Mouse (Mus musculus): Measurements from ENCODE around the gene Stradb.

The Stradb gene

DNA sequence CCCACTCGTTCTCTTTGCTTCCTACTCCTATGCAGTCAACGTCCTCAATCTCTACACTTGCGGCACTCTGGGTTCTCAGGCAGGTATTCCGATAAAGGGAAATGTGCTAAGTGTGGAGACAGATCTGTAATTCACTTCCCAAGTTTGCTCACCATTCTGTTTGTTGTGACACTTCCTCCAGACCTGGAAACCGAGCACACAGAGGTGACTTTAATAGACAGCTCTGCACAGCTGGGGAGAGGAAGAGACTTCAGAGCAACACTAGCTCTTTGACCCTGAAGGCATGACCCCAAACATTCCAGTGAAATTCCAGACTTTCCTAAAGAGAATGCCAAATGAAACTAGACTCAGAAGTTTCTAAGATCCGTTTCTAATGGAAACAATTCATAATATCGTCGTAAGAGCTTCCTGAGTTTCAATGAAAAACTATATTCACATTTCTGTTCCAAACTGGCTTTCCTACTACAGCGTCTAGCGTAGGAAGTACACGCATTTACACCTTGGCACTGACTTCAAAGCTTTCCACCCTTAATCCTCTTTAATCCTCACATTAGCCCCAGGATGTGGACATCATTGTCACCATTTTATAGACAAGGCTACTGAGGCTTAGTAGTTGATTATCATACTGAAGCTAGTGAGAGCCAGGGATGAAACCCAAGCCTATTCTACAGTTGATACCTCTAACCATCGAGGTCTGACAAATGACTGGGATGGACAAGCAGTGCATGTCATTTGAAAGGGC is 12.0 kb upstream of the Stradb start:
- no peak for DNase-seq (ENCODE audit: low spot score)

DNA sequence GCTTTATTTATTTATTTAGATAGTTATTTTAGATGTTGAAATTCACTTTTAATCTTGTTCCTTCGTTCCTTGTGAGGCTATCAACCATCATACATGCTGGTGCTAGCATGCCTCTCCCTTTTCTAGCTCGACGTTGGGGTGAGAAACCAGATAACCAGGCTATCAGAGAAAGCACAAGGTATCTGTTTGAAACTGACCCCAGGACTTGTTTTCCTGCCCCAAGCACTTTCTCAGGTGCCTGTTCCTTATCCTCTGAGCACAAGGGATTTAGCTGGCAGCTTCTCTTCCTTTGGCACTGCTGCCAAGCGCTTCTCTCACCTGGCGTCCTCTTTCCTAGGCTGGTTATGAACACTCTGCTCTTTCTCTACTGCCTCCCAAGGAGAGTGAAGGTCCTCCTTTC is 10.9 kb upstream of the Stradb start:
- DNase-seq (ENCODE audit: low spot score), result no peak

DNA sequence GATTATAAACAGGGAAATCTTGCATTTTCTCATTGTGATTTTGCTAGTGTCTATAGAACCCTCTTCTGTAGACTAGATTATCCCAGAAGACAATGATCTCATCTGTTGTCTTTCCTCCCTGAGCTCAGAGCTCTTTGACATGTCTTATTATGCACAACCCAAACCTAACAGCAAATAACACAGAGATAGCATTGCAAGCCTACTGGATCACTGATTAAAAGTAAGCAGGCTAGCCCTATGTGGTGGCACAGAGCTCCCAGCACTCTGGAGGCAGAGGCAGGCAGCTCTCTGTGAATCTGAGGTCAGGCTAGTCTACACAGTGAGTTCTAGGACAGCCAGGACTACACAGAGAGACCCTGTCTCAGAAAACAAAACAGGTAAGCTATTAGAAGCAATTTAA is 10.5 kb upstream of the Stradb start:
- DNase-seq (ENCODE audit: low spot score), result no peak

DNA sequence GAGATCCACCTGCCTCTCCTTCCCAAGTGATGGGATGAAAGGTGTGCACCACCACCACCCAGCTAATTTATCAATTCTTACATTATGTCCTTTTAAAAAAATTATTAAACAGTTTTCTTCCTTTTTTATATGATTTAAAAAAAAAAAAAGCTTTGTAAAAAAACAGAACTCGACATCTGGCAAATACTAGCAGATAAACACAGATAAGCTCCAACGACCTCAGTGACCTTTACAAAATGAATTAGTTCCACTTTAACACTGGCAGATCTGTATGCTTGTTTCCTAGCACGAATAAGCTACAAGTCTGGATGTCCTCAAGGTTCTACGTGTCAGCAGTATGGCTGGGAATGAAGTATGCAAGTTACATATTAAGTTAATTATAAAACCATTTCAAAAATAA is 5.8 kb upstream of the Stradb start:
- no peak for DNase-seq (ENCODE audit: low spot score)

DNA sequence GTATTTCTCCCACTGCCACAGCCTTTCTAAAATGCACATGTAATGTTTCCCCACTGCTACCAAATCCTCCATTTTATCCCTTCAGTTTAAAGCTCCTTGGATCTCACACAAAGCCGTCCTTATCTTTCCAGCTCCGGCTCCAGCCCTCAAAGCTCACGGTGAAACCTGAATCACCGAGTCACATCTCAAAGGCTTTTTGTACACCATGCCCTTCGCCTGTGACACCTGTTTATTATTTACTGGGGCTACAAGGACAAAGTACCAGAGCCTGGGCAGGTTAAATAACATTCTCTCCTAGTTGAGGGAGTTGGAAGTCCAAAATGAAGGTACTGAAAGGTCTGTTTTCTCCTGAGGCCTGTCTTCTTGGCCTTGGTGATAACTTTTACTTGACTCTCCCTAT is 3.3 kb upstream of the Stradb start:
- no peak for DNase-seq (ENCODE audit: low spot score)

DNA sequence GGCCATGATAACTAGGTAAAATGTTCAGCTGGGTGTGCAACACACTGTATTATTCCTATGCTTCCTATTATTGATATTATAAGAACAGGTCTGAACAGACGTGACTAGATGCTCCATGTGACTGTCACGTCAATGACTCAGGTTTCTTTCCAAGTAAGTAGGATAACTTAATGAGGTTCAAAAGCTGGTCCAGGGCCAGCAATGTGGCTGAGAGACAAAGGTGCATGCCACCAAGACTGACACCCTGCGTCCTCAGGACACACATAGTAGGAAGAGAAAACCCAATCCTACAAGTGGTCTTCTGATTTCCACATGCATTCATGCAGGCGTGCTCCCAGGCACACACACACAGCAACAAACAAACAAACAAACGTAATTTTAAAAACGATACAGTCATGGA is 2.2 kb upstream of the Stradb start:
- no peak for DNase-seq (ENCODE audit: low spot score)

DNA sequence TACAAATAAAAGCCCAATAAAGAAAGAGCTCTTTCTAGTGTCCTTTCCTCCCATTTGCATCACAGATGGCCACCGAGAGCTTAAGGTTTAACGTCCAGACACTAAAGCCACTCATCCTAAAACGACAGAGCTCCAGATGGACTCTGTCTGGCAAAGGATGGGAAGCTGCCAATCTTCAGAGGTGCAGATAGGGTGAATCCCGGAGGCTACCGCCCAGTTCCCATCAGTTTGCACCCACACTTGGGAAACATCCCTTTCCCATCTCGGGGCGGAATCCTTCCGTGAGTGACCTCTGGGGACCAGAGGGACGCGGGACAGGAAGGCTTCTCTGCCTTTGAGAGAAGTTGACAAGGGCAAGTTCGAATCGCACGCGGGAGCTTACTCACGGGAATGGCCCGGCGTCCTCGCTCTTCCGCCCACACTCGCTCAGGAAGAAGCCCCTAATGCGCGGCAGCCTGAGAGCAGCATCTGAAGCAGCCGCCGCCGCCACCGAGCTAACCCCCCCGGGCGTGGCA is 414 bp upstream of the Stradb start:
- DNase-seq (ENCODE audit: low spot score), result no peak

DNA sequence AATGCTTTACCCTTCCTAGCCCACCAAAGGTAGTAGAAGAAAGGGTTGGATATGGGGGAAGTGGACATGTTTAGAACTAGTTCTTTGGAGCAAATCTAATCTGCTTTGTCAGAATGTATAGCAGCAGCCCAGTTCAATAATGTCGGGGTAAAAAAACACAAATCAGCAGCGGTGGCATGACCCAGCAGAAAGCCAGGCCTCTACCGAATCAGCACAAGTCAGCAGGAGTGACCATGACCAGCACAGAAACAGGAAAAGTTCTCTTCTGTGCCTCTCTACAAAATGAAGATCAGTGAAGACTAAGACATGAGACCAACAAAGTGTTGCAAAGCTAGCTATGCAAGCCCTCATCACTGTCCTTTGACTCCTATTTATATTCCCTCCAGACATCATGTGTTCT is 9.0 kb downstream of the Stradb start:
- DNase-seq (ENCODE audit: low spot score), result no peak

DNA sequence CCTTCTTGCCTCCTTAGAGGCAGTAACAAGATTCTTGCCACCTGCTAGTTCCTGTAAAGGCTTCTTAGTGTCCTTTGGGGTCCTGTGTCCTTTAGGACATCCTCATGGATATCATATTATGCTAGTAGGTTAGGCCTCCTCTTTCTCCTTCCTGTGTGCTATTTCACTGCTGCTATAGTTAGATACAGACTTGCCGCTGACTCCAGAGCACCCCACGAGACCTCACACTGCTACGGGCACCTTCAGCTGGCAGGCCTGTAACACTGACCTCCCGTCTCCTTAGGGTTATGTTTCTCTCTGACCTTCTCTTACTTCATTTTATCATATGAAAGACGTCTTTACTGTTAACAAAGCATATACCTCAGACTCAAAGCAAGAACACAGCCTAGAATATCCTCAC is 11.3 kb downstream of the Stradb start:
- no peak for DNase-seq (ENCODE audit: low spot score)

DNA sequence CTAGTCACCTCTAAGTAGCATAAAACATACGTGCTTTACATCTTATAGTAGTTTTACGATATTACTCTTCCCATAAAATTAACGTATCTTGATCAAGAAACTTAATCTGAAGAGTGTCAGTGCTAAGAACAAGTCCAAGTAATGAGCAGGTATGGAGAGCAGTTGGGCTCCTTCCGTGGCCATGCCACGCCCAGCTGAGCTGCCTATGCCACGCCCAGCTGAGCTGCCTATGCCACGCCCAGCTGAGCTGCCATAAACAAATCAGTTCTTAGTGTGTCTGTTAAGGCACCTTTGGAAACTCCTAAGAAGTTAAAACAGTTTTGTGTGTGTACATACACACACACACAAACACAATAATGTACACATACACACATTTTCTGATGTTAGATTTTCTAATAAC is 19.8 kb downstream of the Stradb start:
- no peak for DNase-seq (ENCODE audit: low spot score)

DNA sequence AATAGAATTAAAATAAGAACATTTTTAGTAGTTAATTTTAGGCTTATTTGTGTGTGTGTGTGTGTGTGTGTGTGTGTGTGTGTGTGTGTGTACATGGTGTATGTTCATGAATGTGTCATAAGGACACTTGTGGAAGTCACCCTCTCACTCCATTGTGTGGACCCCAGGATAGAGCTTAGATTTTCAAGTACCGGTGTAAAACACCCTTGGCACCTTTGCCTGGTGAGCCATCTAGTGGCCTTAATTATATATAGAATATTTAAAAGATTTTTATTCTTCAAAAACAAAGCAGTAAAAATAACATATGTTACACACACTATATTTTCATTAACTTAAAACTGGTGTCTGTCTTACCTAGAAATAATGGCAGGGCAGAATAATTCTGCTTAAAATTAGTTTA is 20.4 kb downstream of the Stradb start:
- DNase-seq (ENCODE audit: low spot score), result no peak

DNA sequence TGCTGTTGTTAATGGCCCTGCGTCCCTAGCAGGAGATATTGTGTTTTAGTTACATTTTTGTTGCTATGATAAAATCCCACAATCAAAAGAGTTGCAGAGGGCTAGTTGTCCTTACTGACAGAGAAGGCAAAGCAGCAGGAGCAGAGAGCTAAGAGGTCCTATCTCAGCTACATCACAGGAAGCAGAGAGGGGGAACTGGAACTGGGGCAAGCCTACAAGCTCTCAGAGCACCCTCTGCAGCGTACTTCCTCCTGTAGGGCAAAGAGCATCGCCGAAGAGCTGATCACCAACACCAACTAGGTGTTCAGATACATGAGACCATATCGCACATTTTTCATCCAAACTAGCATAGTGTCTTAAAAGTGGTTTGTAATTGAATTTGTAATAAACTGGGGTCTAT is 22.0 kb downstream of the Stradb start:
- DNase-seq (ENCODE audit: low spot score), result no peak

DNA sequence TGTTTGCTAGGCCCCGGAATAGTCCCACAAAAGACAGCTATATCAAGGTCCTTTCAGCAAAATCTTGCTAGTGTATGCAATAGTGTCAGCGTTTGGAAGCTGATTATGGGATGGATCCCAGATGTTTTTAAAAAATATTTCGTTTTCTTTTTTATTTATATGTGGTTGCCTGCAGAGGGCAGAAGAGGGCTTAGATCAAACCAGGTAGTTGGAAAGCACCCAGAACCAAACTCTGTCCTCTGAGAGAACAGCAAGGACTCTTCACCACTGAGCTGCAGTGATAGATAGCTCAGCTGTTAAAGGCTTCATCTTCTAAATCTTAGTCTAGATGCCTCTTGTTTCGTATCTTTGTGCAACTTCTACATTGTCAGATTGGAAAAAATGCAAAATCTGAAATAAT is 35.9 kb downstream of the Stradb start:
- DNase-seq (ENCODE audit: low spot score), result no peak

DNA sequence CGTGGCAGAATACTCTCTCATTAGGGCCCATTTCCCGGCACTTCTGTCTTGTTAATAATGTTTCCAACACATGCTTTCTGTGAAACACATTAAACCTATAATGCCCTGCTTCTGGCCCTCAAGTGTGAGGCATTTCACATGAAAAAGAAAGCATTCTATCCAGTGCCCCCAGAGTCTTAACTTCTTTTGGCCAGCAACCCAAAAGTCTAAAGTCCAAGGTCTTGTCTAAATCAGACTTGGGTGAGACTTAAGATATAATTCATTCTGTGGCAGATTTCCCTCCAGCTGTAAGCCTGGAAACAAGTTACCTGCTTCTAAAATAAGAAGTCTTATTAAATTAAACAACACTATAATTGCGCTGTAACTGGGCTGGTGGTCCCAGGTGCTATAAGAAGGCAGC is 48.2 kb downstream of the Stradb start:
- DNase-seq (ENCODE audit: low spot score), result no peak

DNA sequence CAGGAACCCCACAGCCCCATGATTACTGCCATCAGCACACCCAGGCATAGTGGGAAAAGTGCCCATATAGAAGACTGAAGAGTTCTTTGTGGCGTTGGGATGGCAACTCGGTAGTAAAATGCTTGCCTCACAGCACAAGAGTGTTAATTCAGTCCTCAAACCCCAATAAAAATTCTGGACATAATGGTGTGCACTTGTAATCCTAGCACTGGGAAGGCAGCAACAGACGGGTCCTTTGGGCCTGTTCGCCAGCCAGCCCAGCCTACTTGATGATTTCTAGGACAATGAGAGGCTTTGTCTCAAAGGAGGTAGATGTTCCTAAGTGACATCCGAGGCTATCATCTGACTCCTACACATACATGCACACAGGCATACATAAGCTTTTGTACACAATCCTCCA is 64.4 kb downstream of the Stradb start:
- DNase-seq (ENCODE audit: low spot score), result no peak
